Mouse (Mus musculus) midbrain, embryonic 14.5 days (tissue): ENCODE results near the gene S100a5. TPM values are rescaled to one million over a fixed set of nuclear protein-coding genes. Genes with fewer than 3 reads are reported as not detected.

Source experiments
- ATAC-seq: fragments of 200-750 bp; cut with Nextera tagmentation; 2 replicates; pipeline ENCODE4 v1.8.0; 2017; ENCODE audit warnings: moderate number of reproducible peaks, moderate library complexity; ENCODE audit not compliant: low FRiP score, low TSS enrichment
- DNase-seq: peaks from one replicate; pipeline ENCODE4 v3.0.0-alpha.2; 2015
- H3K27ac ChIP-seq: fragments of 300-500 bp; sonication (generic); replicated peaks from 2 replicates; pipeline ENCODE4 v1.5.1; 2014; ENCODE audit warnings: mild to moderate bottlenecking, low read depth, low read length, moderate library complexity
- H3K27me3 ChIP-seq: fragments of 300-500 bp; sonication (generic); 2 replicates; pipeline ENCODE4 v1.6.1; 2014; ENCODE audit warnings: low read length, control low read depth, mixed read lengths; ENCODE audit not compliant: control insufficient read depth, insufficient read depth
- H3K36me3 ChIP-seq: fragments of 300-500 bp; sonication (generic); 2 replicates; pipeline ENCODE4 v1.6.1; 2014; ENCODE audit warnings: low read length, control low read depth; ENCODE audit not compliant: control insufficient read depth, insufficient read depth
- H3K4me1 ChIP-seq: fragments of 300-500 bp; sonication (generic); 2 replicates; pipeline ENCODE4 v1.6.1; 2014; ENCODE audit warnings: mild to moderate bottlenecking, antibody characterized with exemption, low read length, control low read depth; ENCODE audit not compliant: control insufficient read depth, insufficient read depth
- H3K4me2 ChIP-seq: fragments of 300-500 bp; sonication (generic); 2 replicates; pipeline ENCODE4 v1.6.1; 2014; ENCODE audit warnings: mild to moderate bottlenecking, low read length, moderate library complexity
- H3K4me3 ChIP-seq: fragments of 300-500 bp; sonication (generic); replicated peaks from 2 replicates; pipeline ENCODE4 v1.5.1; 2014; ENCODE audit warnings: low read depth, low read length
- H3K9ac ChIP-seq: fragments of 300-500 bp; sonication (generic); replicated peaks from 2 replicates; pipeline ENCODE4 v1.6.1; 2014; ENCODE audit warnings: mild to moderate bottlenecking, low read length, moderate library complexity
- H3K9me3 ChIP-seq: fragments of 300-500 bp; sonication (generic); 2 replicates; pipeline ENCODE4 v1.6.1; 2016; ENCODE audit warnings: low read length, control low read depth, mixed read lengths; ENCODE audit not compliant: control insufficient read depth
- WGBS: fragments of 180-500 bp; shearing (Covaris S2); extraction: QIAGEN DNeasy Blood & Tissue Kit; methylation state at CpG from one replicate; pipeline ENCODE4 v1.1.7; 2014; 5-methylcytosine and 5-hydroxymethylcytosine counted together
- polyA plus RNA-seq: library from polyadenylated mRNA; unstranded; fragments of >200 nt; fragmentation: Nextera tagmentation; extraction: Ambion mirVana; gene quantifications from 2 replicates; pipeline ENCODE4 v1.2.1, GENCODE M21; 2014

The S100a5 gene
- polyA plus RNA-seq, 1 experiment from 2014 or later, result not detected

GRCm38 (mm10) chr3:90626266-90627021, 18.1 kb downstream of the S100a5 start:
- ATAC-seq (no peak), DNase-seq (no peak)
- Histone ChIP-seq H3K4me2 (no peak overlapping the region), H3K9me3 (no peaks in the 10 kb centered on the region), H3K4me1 (peaks cover 13% of the 10 kb centered on the region), H3K4me3 (no peak overlapping the region), H3K36me3 (no peaks in the 10 kb centered on the region), H3K9ac (no peak overlapping the region), H3K27ac (no peak overlapping the region), H3K27me3 (no peaks in the 10 kb centered on the region)
- WGBS, result 81% methylated on average over 9 of the region's 9 CpGs

- no peak for ATAC-seq
- no peaks in the 10 kb centered on the region for H3K9me3 ChIP-seq
- whole genome bisulfite sequencing, result 95% methylated on average over 5 of the region's 5 CpGs
- H3K36me3 ChIP-seq, result no peaks in the 10 kb centered on the region
- H3K4me3 ChIP-seq, result no peak overlapping the region
- no peaks in the 10 kb centered on the region for H3K27me3 ChIP-seq
- H3K4me2 ChIP-seq, result no peak overlapping the region
- H3K9ac ChIP-seq, result no peak overlapping the region
- DNase-seq, result no peak
- H3K27ac ChIP-seq, result no peak overlapping the region
- H3K4me1 ChIP-seq, result peaks cover 13% of the 10 kb centered on the region
These were observed 19.0 kb downstream of the S100a5 start for GRCm38 (mm10) chr3:90627366-90627765.

GRCm38 (mm10) chr3:90627807-90628206, 19.5 kb downstream of the S100a5 start:
- Histone ChIP-seq H3K27me3 (no peaks in the 10 kb centered on the region), H3K9me3 (no peaks in the 10 kb centered on the region), H3K4me3 (no peak overlapping the region), H3K27ac (no peak overlapping the region), H3K9ac (no peak overlapping the region), H3K4me1 (peaks cover 13% of the 10 kb centered on the region), H3K36me3 (no peaks in the 10 kb centered on the region), H3K4me2 (no peak overlapping the region)
- ATAC-seq, result no peak
- peak; percentile 32 for DNase-seq
- WGBS, result 57% methylated on average over 4 of the region's 4 CpGs

DNA sequence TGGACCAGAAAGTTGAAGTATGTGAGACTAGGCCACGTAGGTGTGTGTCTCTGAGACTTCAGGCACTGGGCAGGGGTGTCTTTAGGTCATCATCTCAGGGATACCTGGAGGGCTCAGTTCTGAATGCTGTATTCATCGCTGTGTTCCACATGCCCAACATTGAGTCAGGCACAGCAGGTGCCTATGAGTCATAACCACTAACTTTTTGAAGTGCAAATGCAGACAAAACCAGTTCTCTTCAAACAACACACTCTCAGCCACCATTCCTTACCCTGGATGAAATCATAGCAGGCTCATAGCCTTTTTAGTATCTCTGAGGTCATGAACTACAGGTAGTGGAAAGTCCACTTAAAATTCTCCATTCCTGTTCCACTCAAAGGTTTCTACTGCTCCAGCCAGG, 21.0 kb downstream of the S100a5 start:
- Histone ChIP-seq H3K27ac (no peak overlapping the region), H3K4me2 (no peak overlapping the region), H3K36me3 (no peaks in the 10 kb centered on the region), H3K27me3 (no peaks in the 10 kb centered on the region), H3K9ac (no peak overlapping the region), H3K9me3 (no peaks in the 10 kb centered on the region), H3K4me1 (0 out of 2 replicates have a peak, but pooled peaks cover under 1% of the 10 kb centered on the region), H3K4me3 (no peak overlapping the region)
- DNase-seq (no peak), ATAC-seq (no peak)
- WGBS, result 82% methylated on average over 2 of the region's 2 CpGs

- Histone ChIP-seq H3K4me3 (no peak overlapping the region), H3K9me3 (no peaks in the 10 kb centered on the region), H3K27me3 (no peaks in the 10 kb centered on the region), H3K27ac (no peak overlapping the region), H3K4me2 (no peak overlapping the region), H3K9ac (no peak overlapping the region), H3K4me1 (no peaks in the 10 kb centered on the region), H3K36me3 (no peaks in the 10 kb centered on the region)
- DNase-seq (no peak), ATAC-seq (no peak)
- WGBS, result 80% methylated on average over 2 of the region's 2 CpGs
These were observed 23.7 kb downstream of the S100a5 start for GRCm38 (mm10) chr3:90631984-90632383.

- no peak overlapping the region for H3K27ac ChIP-seq
- ATAC-seq (no peak), DNase-seq (no peak)
- 86% methylated on average over 1 of the region's 1 CpGs for WGBS
- H3K4me3 ChIP-seq, result no peak overlapping the region
- H3K36me3 ChIP-seq, result no peaks in the 10 kb centered on the region
- H3K9me3 ChIP-seq, result no peaks in the 10 kb centered on the region
- no peak overlapping the region for H3K4me2 ChIP-seq
- no peaks in the 10 kb centered on the region for H3K4me1 ChIP-seq
- no peak overlapping the region for H3K9ac ChIP-seq
- no peaks in the 10 kb centered on the region for H3K27me3 ChIP-seq
These were observed 30.4 kb downstream of the S100a5 start for GRCm38 (mm10) chr3:90638511-90639275.

GRCm38 (mm10) chr3:90639511-90640154, 31.3 kb downstream of the S100a5 start:
- Histone ChIP-seq H3K4me2 (no peak overlapping the region), H3K9ac (no peak overlapping the region)

GRCm38 (mm10) chr3:90640981-90641380, 32.7 kb downstream of the S100a5 start:
- Histone ChIP-seq H3K9ac (no peak overlapping the region), H3K27ac (no peak overlapping the region), H3K4me1 (no peaks in the 10 kb centered on the region), H3K4me2 (no peak overlapping the region), H3K27me3 (no peaks in the 10 kb centered on the region), H3K9me3 (no peaks in the 10 kb centered on the region), H3K36me3 (no peaks in the 10 kb centered on the region), H3K4me3 (no peak overlapping the region)
- ATAC-seq, result no peak
- no peak for DNase-seq
- 89% methylated on average over 7 of the region's 7 CpGs for WGBS

More at GRCm38 (mm10) chr3:90639511-90640154, 31.3 kb downstream of the S100a5 start:
- no peak overlapping the region for H3K27ac ChIP-seq
- DNase-seq (peak; percentile 17), ATAC-seq (no peak)
- H3K4me1 ChIP-seq, result no peaks in the 10 kb centered on the region
- no peaks in the 10 kb centered on the region for H3K36me3 ChIP-seq
- no peak overlapping the region for H3K4me3 ChIP-seq
- no peaks in the 10 kb centered on the region for H3K9me3 ChIP-seq
- H3K27me3 ChIP-seq, result no peaks in the 10 kb centered on the region
- 55% methylated on average over 7 of the region's 7 CpGs for WGBS
